Mouse (Mus musculus) B cell, adult 2 months (primary cell): ENCODE measurements around the gene Smoc2.

Experiments
- DNase-seq, 2 experiments: peaks; one replicate each; pipeline ENCODE4 v3.0.0; 2022

Smoc2 gene

DNA sequence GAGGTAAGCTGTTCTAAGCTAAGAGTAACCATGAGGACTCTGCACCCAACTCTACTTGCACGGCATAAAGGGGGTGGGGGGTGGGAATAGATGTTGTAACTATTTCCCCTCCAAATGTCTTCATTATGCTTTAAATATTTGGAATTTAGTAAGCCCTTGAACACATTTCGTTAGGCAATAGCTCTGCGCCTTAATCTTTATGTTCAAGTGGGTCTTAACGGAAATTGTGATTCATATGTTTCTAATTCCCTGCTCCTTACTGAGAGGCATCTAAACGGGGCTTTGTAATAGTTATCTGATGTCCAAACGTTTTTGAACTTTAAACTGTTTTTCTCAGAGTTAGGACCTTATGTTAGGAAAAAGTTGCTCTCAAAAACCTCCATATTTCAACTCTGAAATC, 147.2 kb downstream of the Smoc2 start:
- no peak for DNase-seq

DNA sequence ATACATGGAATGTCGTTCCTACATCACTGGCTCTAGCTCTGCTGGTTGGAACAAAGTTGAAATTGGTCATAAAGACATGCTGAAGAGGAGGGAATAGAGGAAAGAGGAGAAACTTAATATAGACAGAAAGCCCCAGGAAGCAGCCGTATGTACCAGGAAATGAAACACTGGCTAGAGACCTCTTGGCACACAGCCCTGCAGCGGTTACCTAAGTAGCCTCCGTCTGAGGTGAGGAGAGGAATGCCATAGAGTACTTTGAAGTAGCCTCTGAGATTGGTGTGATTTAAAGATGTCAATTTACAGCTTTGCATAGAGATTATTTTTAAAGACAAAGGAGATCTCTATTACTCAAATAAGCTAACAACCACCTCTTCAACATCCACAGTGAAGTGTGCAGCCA, 155.4 kb downstream of the Smoc2 start:
- DNase-seq = no peak

DNA sequence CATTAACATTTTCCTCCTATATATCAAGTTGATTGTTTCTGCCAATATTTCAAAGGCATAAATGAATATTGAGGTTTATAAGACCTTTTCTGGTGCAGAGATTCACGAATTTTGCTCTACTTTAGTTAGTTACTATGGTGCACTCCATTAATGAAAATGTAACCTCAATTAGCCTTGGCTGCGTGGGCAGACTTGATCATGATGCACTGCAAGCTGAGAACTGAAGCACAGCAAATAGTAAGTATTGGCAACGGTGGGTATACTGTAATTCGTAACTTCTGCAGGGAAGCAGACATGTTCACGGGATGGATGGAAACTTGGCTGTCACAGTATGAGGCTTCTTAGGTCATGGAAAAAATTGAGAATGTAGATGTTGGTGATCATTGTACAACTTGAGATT, 166.3 kb downstream of the Smoc2 start:
- DNase-seq = no peak

DNA sequence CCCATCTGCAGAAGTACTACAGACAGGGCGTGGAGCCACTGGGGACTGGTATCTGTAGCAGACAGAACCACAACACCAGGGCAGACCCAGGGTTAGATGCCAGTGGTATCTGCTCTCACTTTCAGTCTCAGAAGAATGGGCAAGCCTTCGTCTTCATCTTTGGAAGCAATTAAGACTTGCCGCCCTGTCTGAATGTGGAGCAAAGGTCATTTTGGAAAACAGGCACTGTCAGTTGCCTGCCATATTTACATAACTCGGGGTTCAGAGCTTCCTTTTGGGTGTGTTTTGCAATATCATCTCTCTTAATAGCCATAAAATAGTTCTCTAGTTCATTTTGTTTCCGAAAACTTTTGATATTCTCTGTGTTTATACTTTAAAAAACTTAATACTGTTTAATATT, 168.0 kb downstream of the Smoc2 start:
- DNase-seq = no peak
